In the genomic region with DNA sequence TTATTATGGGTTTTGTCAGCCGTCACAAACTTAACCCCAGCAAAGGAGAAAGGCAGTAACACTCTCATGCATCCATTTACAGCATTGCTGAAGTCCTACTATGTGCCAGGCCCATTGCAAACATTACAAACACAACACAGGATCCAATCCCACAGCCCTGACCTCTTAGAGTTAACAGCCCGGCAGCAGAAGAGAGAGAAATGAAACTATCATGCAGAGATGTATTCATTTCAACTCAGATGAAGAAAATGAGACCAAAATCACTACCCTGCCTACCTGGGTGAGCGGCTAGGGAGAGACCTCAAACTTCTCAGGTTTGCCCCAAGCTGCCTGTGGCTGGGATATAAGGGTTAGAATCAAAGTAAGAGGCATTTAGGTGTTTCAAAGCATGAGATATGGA, we compare ENCODE assay signal across 9 mouse cellular contexts. TPM values are rescaled to one million over a fixed set of nuclear protein-coding genes. Genes with fewer than 3 reads are reported as not detected.
A peak's percentile ranks its signal among the peaks of the same experiment; 100 is the strongest.
DNase-seq lines count a peak whose midpoint lies in the region; ATAC-seq and TF ChIP-seq lines count a peak whose summit lies in the region.
"Had no signal": no experiment of that assay in that cellular context is flagged by ENCODE, and none has a peak within 500 bp of the region (broad histone marks: within the 10 kb centered on the region; RNA-seq: fewer than 3 reads in every experiment).

No protein-coding gene starts in this region.

- H3K27ac ChIP-seq in liver, embryonic 12.5 days, result peak overlapping the region; percentile 18; the same call in 1 of the 2 replicates
- no peak overlapping the region for H3K27ac ChIP-seq in liver, embryonic 11.5 days (ENCODE audit: low read depth, low read length)
- no peak overlapping the region for H3K27ac ChIP-seq in MEL (ENCODE audit: control insufficient read depth, low read depth, low read length)
- H3K27ac ChIP-seq in embryonic facial prominence, embryonic 14.5 days (replicated peaks; ENCODE audit: low read depth, low read length), result peak overlapping the region; percentile 63; the same call in 1 of the 2 replicates
- peak overlapping the region; percentile 60 for H3K27ac ChIP-seq in liver, embryonic 15.5 days (replicated peaks)

- no peak for TF ChIP-seq RAD21 in MEL (IDR thresholded peaks at IDR 0.05; ENCODE audit: low read depth, low read length)

- 44% methylated on average over 3 of the region's 3 CpGs for WGBS in liver, embryonic 12.5 days (ENCODE audit: insufficient replicate concordance)
- WGBS in liver, embryonic 11.5 days, result 55% methylated on average over 3 of the region's 3 CpGs
- 41% methylated on average over 3 of the region's 3 CpGs for WGBS in embryonic facial prominence, embryonic 14.5 days
- 53% methylated on average over 3 of the region's 3 CpGs for WGBS in liver, embryonic 15.5 days (ENCODE audit: insufficient replicate concordance)

- no peaks in the 10 kb centered on the region for H3K79me2 ChIP-seq in MEL (ENCODE audit: control insufficient read depth, insufficient read depth, low read length, poor library complexity)

- no peak for TF ChIP-seq EP300 in MEL (IDR thresholded peaks at IDR 0.05; ENCODE audit: low read depth in 1 of 2, low read length in 2 of 2)

- peaks cover 89% of the 10 kb centered on the region for H3K4me1 ChIP-seq in liver, embryonic 12.5 days
- H3K4me1 ChIP-seq in liver, embryonic 11.5 days (replicated peaks; ENCODE audit: control insufficient read depth, insufficient read depth, low read length), result peaks cover 66% of the 10 kb centered on the region
- H3K4me1 ChIP-seq in MEL (ENCODE audit: control insufficient read depth in 1 of 2, insufficient read depth in 2 of 2, low read length in 2 of 2), result peaks cover 7 to 27% of the 10 kb centered on the region in 2 experiments
- peaks cover 65% of the 10 kb centered on the region for H3K4me1 ChIP-seq in embryonic facial prominence, embryonic 14.5 days (ENCODE audit: control insufficient read depth, insufficient read depth, low read length)
- H3K4me1 ChIP-seq in liver, embryonic 15.5 days (replicated peaks), result peaks cover 93% of the 10 kb centered on the region

- no peak for ATAC-seq in liver, embryonic 12.5 days
- ATAC-seq in liver, embryonic 11.5 days (replicated peaks; ENCODE audit: low FRiP score), result no peak
- no peak for ATAC-seq in embryonic facial prominence, embryonic 14.5 days (ENCODE audit: low read depth)
- ATAC-seq in liver, embryonic 15.5 days (ENCODE audit: insufficient read depth), result no peak

- no peak overlapping the region for H3K9ac ChIP-seq in liver, embryonic 12.5 days
- no peak overlapping the region for H3K9ac ChIP-seq in liver, embryonic 11.5 days (ENCODE audit: low read depth, low read length)
- H3K9ac ChIP-seq in MEL (ENCODE audit: control insufficient read depth, low read depth, low read length, poor library complexity, severe bottlenecking), result no peak overlapping the region
- 0 out of 2 replicates have a peak overlapping the region, but pooled peaks have one; percentile 5 for H3K9ac ChIP-seq in embryonic facial prominence, embryonic 14.5 days (ENCODE audit: low read depth, low read length)
- H3K9ac ChIP-seq in liver, embryonic 15.5 days, result no peak overlapping the region

- TF ChIP-seq CTCF in MEL (IDR thresholded peaks at IDR 0.05 in 2 of 3, conservative IDR thresholded peaks at IDR 0.05 in 1 of 3; ENCODE audit: control insufficient read depth in 1 of 3, insufficient read depth in 1 of 3, low read depth in 2 of 3, low read length in 3 of 3, poor library complexity in 1 of 3, severe bottlenecking in 1 of 3), result no peak

- H3K36me3 ChIP-seq in liver, embryonic 12.5 days, result no peaks in the 10 kb centered on the region
- no peaks in the 10 kb centered on the region for H3K36me3 ChIP-seq in liver, embryonic 11.5 days (ENCODE audit: control insufficient read depth, insufficient read depth, low read length)
- H3K36me3 ChIP-seq in MEL (ENCODE audit: control insufficient read depth in 1 of 2, insufficient read depth in 2 of 2, low read length in 2 of 2), result peaks cover 0 to 12% of the 10 kb centered on the region in 2 experiments; a peak in 2 of 4 replicates
- no peaks in the 10 kb centered on the region for H3K36me3 ChIP-seq in embryonic facial prominence, embryonic 14.5 days (ENCODE audit: control insufficient read depth, insufficient read depth, low read length)
- no peaks in the 10 kb centered on the region for H3K36me3 ChIP-seq in liver, embryonic 15.5 days (replicated peaks)

- H3K4me3 ChIP-seq in liver, embryonic 12.5 days, result no peak overlapping the region
- H3K4me3 ChIP-seq in liver, embryonic 11.5 days (ENCODE audit: low read depth, low read length), result no peak overlapping the region
- H3K4me3 ChIP-seq in MEL (ENCODE audit: control insufficient read depth in 1 of 2, insufficient read depth in 1 of 2, low read depth in 2 of 2, low read length in 2 of 2), result no peak overlapping the region
- H3K4me3 ChIP-seq in embryonic facial prominence, embryonic 14.5 days (ENCODE audit: low read depth, low read length), result no peak overlapping the region
- no peak overlapping the region for H3K4me3 ChIP-seq in liver, embryonic 15.5 days (replicated peaks)

- H3K27me3 ChIP-seq in liver, embryonic 12.5 days (replicated peaks), result peaks cover 70% of the 10 kb centered on the region
- H3K27me3 ChIP-seq in liver, embryonic 11.5 days (replicated peaks; ENCODE audit: control insufficient read depth, insufficient read depth, low read length), result peaks cover 9% of the 10 kb centered on the region
- H3K27me3 ChIP-seq in MEL (ENCODE audit: control insufficient read depth in 1 of 2, insufficient read depth in 2 of 2, low read length in 2 of 2), result no peaks in the 10 kb centered on the region
- no peaks in the 10 kb centered on the region for H3K27me3 ChIP-seq in embryonic facial prominence, embryonic 14.5 days (replicated peaks; ENCODE audit: control insufficient read depth, insufficient read depth, low read length)
- peaks cover 73% of the 10 kb centered on the region for H3K27me3 ChIP-seq in liver, embryonic 15.5 days

- no peak for DNase-seq in liver, embryonic 11.5 days (ENCODE audit: low spot score)
- no peak for DNase-seq in MEL (ENCODE audit: low read depth, low spot score)
- DNase-seq in embryonic facial prominence, embryonic 14.5 days (ENCODE audit: low spot score), result no peak
- no peak for DNase-seq in urinary bladder, postnatal 4 days (ENCODE audit: low spot score in 2 of 2)
- no peak for DNase-seq in right cerebral cortex, postnatal 10 days (ENCODE audit: low spot score in 2 of 2)
- DNase-seq in cerebellum, postnatal 10 days, result no peak
- DNase-seq: cerebellum, adult 2 months had no signal

- no peaks in the 10 kb centered on the region for H3K9me3 ChIP-seq in liver, embryonic 12.5 days (replicated peaks)
- H3K9me3 ChIP-seq in liver, embryonic 11.5 days (ENCODE audit: control insufficient read depth, low read length), result no peaks in the 10 kb centered on the region
- no peaks in the 10 kb centered on the region for H3K9me3 ChIP-seq in MEL (replicated peaks; ENCODE audit: insufficient read depth, low read length)
- no peaks in the 10 kb centered on the region for H3K9me3 ChIP-seq in embryonic facial prominence, embryonic 14.5 days (ENCODE audit: control insufficient read depth, low read length)
- no peaks in the 10 kb centered on the region for H3K9me3 ChIP-seq in liver, embryonic 15.5 days (replicated peaks)

- H3K4me2 ChIP-seq in liver, embryonic 12.5 days, result no peak overlapping the region
- no peak overlapping the region for H3K4me2 ChIP-seq in liver, embryonic 11.5 days
- H3K4me2 ChIP-seq in embryonic facial prominence, embryonic 14.5 days (ENCODE audit: low read depth, low read length), result no peak overlapping the region
- no peak overlapping the region for H3K4me2 ChIP-seq in liver, embryonic 15.5 days

- TF ChIP-seq POLR2A in MEL (IDR thresholded peaks at IDR 0.05; ENCODE audit: control insufficient read depth in 1 of 2, insufficient read depth in 1 of 2, low read depth in 1 of 2, low read length in 2 of 2, poor library complexity in 1 of 2), result no peak

TF ChIP-seq in MEL, 35 proteins besides CTCF, POLR2A, EP300 and RAD21 (continues in another document):
- TF ChIP-seq ZKSCAN1 (IDR thresholded peaks at IDR 0.05; ENCODE audit: low read depth, low read length) (peak; percentile 95), MAZ (IDR thresholded peaks at IDR 0.05; ENCODE audit: low read depth, low read length) (no peak), USF2 (IDR thresholded peaks at IDR 0.05; ENCODE audit: borderline replicate concordance in 1 of 2, insufficient read depth in 1 of 2, low read depth in 1 of 2, low read length in 2 of 2) (no peak), POLR2AphosphoS5 (IDR thresholded peaks at IDR 0.05; ENCODE audit: borderline replicate concordance, low read depth, low read length) (no peak), ZNF384 (IDR thresholded peaks at IDR 0.05; ENCODE audit: low read depth, low read length) (no peak)

RNA-seq across cellular contexts. Expression of a gene that starts 12.4 kb away (rescaled TPM):
- polyA plus RNA-seq in liver, embryonic 12.5 days (2016; fragmentation: Nextera tagmentation; extraction: Ambion mirVana), result 78.2 and 80.8 TPM in 2 replicates
- polyA plus RNA-seq in liver, embryonic 11.5 days (2014; fragmentation: Nextera tagmentation; extraction: Ambion mirVana), result 38.6 and 39.9 TPM in 2 replicates
- 2.1 and 2.7 TPM in 2 replicates for total RNA-seq in MEL (2012; rRNA removed)
- polyA plus RNA-seq in MEL (2012; ENCODE audit: insufficient read depth in 1 of 2, insufficient read length in 2 of 2, low read depth in 1 of 2, low replicate concordance in 2 of 2, missing spikeins in 1 of 2), result 1 to 10 TPM in 1 of 2 experiments, not detected in 1; 3.6 TPM
- polyA plus RNA-seq in embryonic facial prominence, embryonic 14.5 days (2014; fragmentation: Nextera tagmentation; extraction: Ambion mirVana), result 37.9 and 41.3 TPM in 2 replicates
- polyA plus RNA-seq in liver, embryonic 15.5 days (2015; fragmentation: Nextera tagmentation; extraction: Ambion mirVana), result 103 and 108 TPM in 2 replicates

RNA-seq across cellular contexts. Expression of a gene that starts 29.5 kb away (rescaled TPM):
- polyA plus RNA-seq in liver, embryonic 12.5 days (2016; fragmentation: Nextera tagmentation; extraction: Ambion mirVana), result 2.6 and 3.1 TPM in 2 replicates
- 2.7 and 3.9 TPM in 2 replicates for polyA plus RNA-seq in liver, embryonic 11.5 days (2014; fragmentation: Nextera tagmentation; extraction: Ambion mirVana)
- not detected in 2 replicates for total RNA-seq in MEL (2012; rRNA removed)
- not detected for polyA plus RNA-seq in MEL (2012; ENCODE audit: insufficient read depth in 1 of 2, insufficient read length in 2 of 2, low read depth in 1 of 2, low replicate concordance in 2 of 2, missing spikeins in 1 of 2)
- 40.8 and 44.2 TPM in 2 replicates for polyA plus RNA-seq in embryonic facial prominence, embryonic 14.5 days (2014; fragmentation: Nextera tagmentation; extraction: Ambion mirVana)
- 2.6 and 3.3 TPM in 2 replicates for polyA plus RNA-seq in liver, embryonic 15.5 days (2015; fragmentation: Nextera tagmentation; extraction: Ambion mirVana)

RNA-seq across cellular contexts. Expression of a gene that starts 44.5 kb away (rescaled TPM):
- 0.07 and 0.12 TPM in 2 replicates for polyA plus RNA-seq in liver, embryonic 12.5 days (2016; fragmentation: Nextera tagmentation; extraction: Ambion mirVana)
- polyA plus RNA-seq in liver, embryonic 11.5 days (2014; fragmentation: Nextera tagmentation; extraction: Ambion mirVana), result not detected in 2 replicates
- total RNA-seq in MEL (2012; rRNA removed), result not detected in 2 replicates
- not detected for polyA plus RNA-seq in MEL (2012; ENCODE audit: insufficient read depth in 1 of 2, insufficient read length in 2 of 2, low read depth in 1 of 2, low replicate concordance in 2 of 2, missing spikeins in 1 of 2)
- 0.18 and 0.43 TPM in 2 replicates for polyA plus RNA-seq in embryonic facial prominence, embryonic 14.5 days (2014; fragmentation: Nextera tagmentation; extraction: Ambion mirVana)
- 0.07 and 0.20 TPM in 2 replicates for polyA plus RNA-seq in liver, embryonic 15.5 days (2015; fragmentation: Nextera tagmentation; extraction: Ambion mirVana)
- polyA plus RNA-seq: cerebellum, adult 2 months had no signal

Comparison
In these comparisons a context has a peak if more than half of its experiments do, and no peak if none do; other contexts are left out.
1. H3K27ac ChIP-seq: peak in liver, embryonic 12.5 days (single experiment), embryonic facial prominence, embryonic 14.5 days (single experiment) and liver, embryonic 15.5 days (single experiment); none in liver, embryonic 11.5 days (single experiment) and MEL (single experiment).